Comparison of ENCODE assay signal across 9 mouse cellular contexts in genomic region chr1:37272464-37272863, GRCm38 (mm10). TPM values are rescaled to one million over a fixed set of nuclear protein-coding genes. Genes with fewer than 3 reads are reported as not detected.
DNase-seq lines count a peak whose midpoint lies in the region; ATAC-seq and TF ChIP-seq lines count a peak whose summit lies in the region.
"Had no signal": no experiment of that assay in that cellular context is flagged by ENCODE, and none has a peak within 500 bp of the region (broad histone marks: within the 10 kb centered on the region; RNA-seq: fewer than 3 reads in every experiment).

No protein-coding gene starts in this region.

- no peak overlapping the region for H3K4me2 ChIP-seq in hindbrain, postnatal 0 days (ENCODE audit: low read depth, low read length)
- H3K4me2 ChIP-seq in midbrain, embryonic 13.5 days (replicated peaks), result no peak overlapping the region

- no peak overlapping the region for H3K27ac ChIP-seq in hindbrain, postnatal 0 days
- no peak overlapping the region for H3K27ac ChIP-seq in left cerebral cortex, adult 2 months
- no peak overlapping the region for H3K27ac ChIP-seq in midbrain, embryonic 13.5 days

- peak; percentile 96 for TF ChIP-seq CTCF in hindbrain, postnatal 0 days (IDR thresholded peaks at IDR 0.05; ENCODE audit: low read depth)
- peak; percentile 91 for TF ChIP-seq CTCF in left cerebral cortex, adult 2 months (IDR thresholded peaks at IDR 0.05)

- intact Hi-C loops in left cerebral cortex, adult 2 months (cut with DNase I), result loop anchor here (1.0 to 5.0 kb wide), 2 partner anchors 129 to 365 kb away; no protein-coding TSS in a partner anchor

- WGBS in hindbrain, postnatal 0 days, result 7% methylated on average over 7 of the region's 7 CpGs
- WGBS in midbrain, embryonic 13.5 days, result 10% methylated on average over 7 of the region's 7 CpGs

- no peak overlapping the region for H3K4me3 ChIP-seq in hindbrain, postnatal 0 days (ENCODE audit: low read length)
- H3K4me3 ChIP-seq in left cerebral cortex, adult 2 months, result no peak overlapping the region
- H3K4me3 ChIP-seq in midbrain, embryonic 13.5 days (replicated peaks), result no peak overlapping the region
- H3K4me3 ChIP-seq: erythroblast, embryonic 14.5 days had no signal

- ATAC-seq in frontal cortex, adult (ENCODE audit: low TSS enrichment), result peak; percentile 87
- ATAC-seq in hindbrain, postnatal 0 days, result peak; percentile 70
- ATAC-seq in midbrain, embryonic 13.5 days, result peak; percentile 45; the same call in 1 of the 2 replicates

- no peak overlapping the region for H3K9ac ChIP-seq in hindbrain, postnatal 0 days (replicated peaks; ENCODE audit: low read length)
- no peak overlapping the region for H3K9ac ChIP-seq in midbrain, embryonic 13.5 days (replicated peaks)

- H3K4me1 ChIP-seq in hindbrain, postnatal 0 days (ENCODE audit: insufficient read depth, low read length), result no peaks in the 10 kb centered on the region
- H3K4me1 ChIP-seq in midbrain, embryonic 13.5 days (replicated peaks), result no peaks in the 10 kb centered on the region

- no peaks in the 10 kb centered on the region for H3K36me3 ChIP-seq in hindbrain, postnatal 0 days (ENCODE audit: insufficient read depth, low read length)
- no peaks in the 10 kb centered on the region for H3K36me3 ChIP-seq in midbrain, embryonic 13.5 days
- no peaks in the 10 kb centered on the region for H3K36me3 ChIP-seq in splenic B cell, adult 2 months (ENCODE audit: control insufficient read depth, insufficient read depth, low read length, poor library complexity, severe bottlenecking)

- no peaks in the 10 kb centered on the region for H3K9me3 ChIP-seq in hindbrain, postnatal 0 days (ENCODE audit: low read length)
- H3K9me3 ChIP-seq in midbrain, embryonic 13.5 days, result no peaks in the 10 kb centered on the region

- no peaks in the 10 kb centered on the region for H3K27me3 ChIP-seq in hindbrain, postnatal 0 days (ENCODE audit: insufficient read depth, low read length)
- no peaks in the 10 kb centered on the region for H3K27me3 ChIP-seq in midbrain, embryonic 13.5 days
- no peaks in the 10 kb centered on the region for H3K27me3 ChIP-seq in splenic B cell, adult 2 months (ENCODE audit: control insufficient read depth, insufficient read depth, low read length, poor library complexity, severe bottlenecking)

- DNase-seq in urinary bladder, postnatal 14 days (ENCODE audit: low spot score), result peak; percentile 56
- DNase-seq in urinary bladder, adult 2 months (ENCODE audit: low spot score), result no peak
- peak; percentile 33 for DNase-seq in cerebellum, adult 11-12 months
- peak; percentile 88 for DNase-seq in hindbrain, postnatal 0 days (ENCODE audit: low spot score)
- peak; percentile 58 to 59 for DNase-seq in left cerebral cortex, adult 2 months (ENCODE audit: extremely low spot score in 1 of 2, low spot score in 2 of 2)
- peak; percentile 85 for DNase-seq in splenic B cell, adult 2 months (ENCODE audit: low read depth, low spot score)

RNA-seq across cellular contexts. Expression of gene Inpp4a, which starts 27.2 kb away (rescaled TPM):
- 27.8 and 33.7 TPM in 2 replicates for polyA plus RNA-seq in urinary bladder, adult 2 months (2012; rRNA removed)
- total RNA-seq in hindbrain, postnatal 0 days (2014; rRNA removed), result 45.3 and 53.6 TPM in 2 replicates
- 82.5 and 83.7 TPM in 2 replicates for polyA plus RNA-seq in hindbrain, postnatal 0 days (2015; fragmentation: Nextera tagmentation; extraction: Ambion mirVana)
- 100 to 1,000 TPM; 214 to 217 TPM for total RNA-seq in left cerebral cortex, adult 2 months (2021)
- 52.0 and 55.1 TPM in 2 replicates for polyA plus RNA-seq in midbrain, embryonic 13.5 days (2015; fragmentation: Nextera tagmentation; extraction: Ambion mirVana)

RNA-seq across cellular contexts. Expression of gene Cnga3, which starts 58.2 kb away (rescaled TPM):
- not detected in 2 replicates for polyA plus RNA-seq in urinary bladder, adult 2 months (2012; rRNA removed)
- total RNA-seq in hindbrain, postnatal 0 days (2014; rRNA removed), result 3.0 TPM in 1 of 2 replicates, not detected in the other
- 0.10 and 0.13 TPM in 2 replicates for polyA plus RNA-seq in hindbrain, postnatal 0 days (2015; fragmentation: Nextera tagmentation; extraction: Ambion mirVana)
- total RNA-seq in left cerebral cortex, adult 2 months (2021), result under 1 TPM; 0.09 to 0.16 TPM
- 0.15 and 0.16 TPM in 2 replicates for polyA plus RNA-seq in midbrain, embryonic 13.5 days (2015; fragmentation: Nextera tagmentation; extraction: Ambion mirVana)
- polyA plus RNA-seq: erythroblast, embryonic 14.5 days had no signal
